Mouse (Mus musculus): Measurements from ENCODE around the gene Tmem184b. TPM values are rescaled to one million over a fixed set of nuclear protein-coding genes. Genes with fewer than 3 reads are reported as not detected.

Tmem184b gene
- polyA plus RNA-seq, 1 experiment = 269 TPM

GRCm38 (mm10) chr15:79430461-79431000, 27.2 kb upstream of the Tmem184b start:
- TF ChIP-seq POLR2A (IDR thresholded peaks at IDR 0.05; ENCODE audit: borderline replicate concordance, extremely low read depth, low read depth, low read length) = no peak
- TF ChIP-seq CTCF (IDR thresholded peaks at IDR 0.05; ENCODE audit: insufficient read depth, low read length) = no peak
- WGBS = 73% methylated on average over 10 of the region's 10 CpGs

GRCm38 (mm10) chr15:79429994-79430393, 26.6 kb upstream of the Tmem184b start:
- no peak for DNase-seq
- Histone ChIP-seq H3K4me1 (ENCODE audit: control insufficient read depth, insufficient read depth, low read length) (peaks cover 25% of the 10 kb centered on the region), H3K4me3 (replicated peaks; ENCODE audit: extremely low read depth, low read depth, low read length) (no peak overlapping the region)
- 71% methylated on average over 9 of the region's 9 CpGs for WGBS
- TF ChIP-seq CTCF (IDR thresholded peaks at IDR 0.05; ENCODE audit: insufficient read depth, low read length) (no peak), POLR2A (IDR thresholded peaks at IDR 0.05; ENCODE audit: borderline replicate concordance, extremely low read depth, low read depth, low read length) (no peak)

More at GRCm38 (mm10) chr15:79430461-79431000, 27.2 kb upstream of the Tmem184b start:
- Histone ChIP-seq H3K4me1 (ENCODE audit: control insufficient read depth, insufficient read depth, low read length) (peaks cover 30% of the 10 kb centered on the region), H3K4me3 (replicated peaks; ENCODE audit: extremely low read depth, low read depth, low read length) (no peak overlapping the region)
- DNase-seq = no peak

- DNase-seq = no peak
- TF ChIP-seq POLR2A (IDR thresholded peaks at IDR 0.05; ENCODE audit: borderline replicate concordance, extremely low read depth, low read depth, low read length) = no peak
- no peak for TF ChIP-seq CTCF (IDR thresholded peaks at IDR 0.05; ENCODE audit: insufficient read depth, low read length)
- peaks cover 21% of the 10 kb centered on the region for H3K4me1 ChIP-seq (ENCODE audit: control insufficient read depth, insufficient read depth, low read length)
- no peak overlapping the region for H3K4me3 ChIP-seq (replicated peaks; ENCODE audit: extremely low read depth, low read depth, low read length)
- 80% methylated on average over 12 of the region's 12 CpGs for WGBS
Measured at GRCm38 (mm10) chr15:79429527-79429926, 26.2 kb upstream of the Tmem184b start.

DNA sequence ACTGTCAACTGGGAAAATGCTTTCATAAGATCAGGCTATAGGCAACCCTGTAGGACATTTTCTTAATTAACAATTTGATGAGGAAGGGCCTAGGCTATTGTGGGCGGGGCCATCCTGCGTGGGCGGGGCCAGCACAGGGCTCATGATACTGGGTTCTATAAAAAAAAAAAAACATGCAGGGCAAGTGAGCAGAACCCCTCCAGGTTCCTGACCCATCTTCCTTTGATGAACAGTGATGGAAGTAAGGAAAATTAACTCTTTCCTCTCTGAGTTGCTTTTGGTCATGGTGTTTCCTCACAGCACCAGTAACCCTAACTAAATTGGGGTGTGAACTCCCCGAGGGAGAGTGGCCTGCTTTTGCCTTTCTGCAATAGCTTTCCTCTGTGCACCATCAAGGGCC, 25.2 kb upstream of the Tmem184b start:
- no peak for TF ChIP-seq CTCF (IDR thresholded peaks at IDR 0.05; ENCODE audit: insufficient read depth, low read length)
- TF ChIP-seq POLR2A (IDR thresholded peaks at IDR 0.05; ENCODE audit: borderline replicate concordance, extremely low read depth, low read depth, low read length) = no peak
- 77% methylated on average over 4 of the region's 4 CpGs for WGBS
- no peak overlapping the region for H3K4me3 ChIP-seq (replicated peaks; ENCODE audit: extremely low read depth, low read depth, low read length)
- DNase-seq = no peak
- H3K4me1 ChIP-seq (ENCODE audit: control insufficient read depth, insufficient read depth, low read length) = peaks cover 18% of the 10 kb centered on the region

GRCm38 (mm10) chr15:79427516-79427915, 24.1 kb upstream of the Tmem184b start:
- Histone ChIP-seq H3K4me3 (replicated peaks; ENCODE audit: extremely low read depth, low read depth, low read length) (no peak overlapping the region), H3K4me1 (ENCODE audit: control insufficient read depth, insufficient read depth, low read length) (peaks cover 12% of the 10 kb centered on the region)
- no peak for DNase-seq
- TF ChIP-seq POLR2A (IDR thresholded peaks at IDR 0.05; ENCODE audit: borderline replicate concordance, extremely low read depth, low read depth, low read length) (no peak), CTCF (IDR thresholded peaks at IDR 0.05; ENCODE audit: insufficient read depth, low read length) (no peak)
- WGBS = 57% methylated on average over 6 of the region's 6 CpGs

- DNase-seq = peak; percentile 69
- 61% methylated on average over 11 of the region's 11 CpGs for WGBS
- TF ChIP-seq POLR2A (IDR thresholded peaks at IDR 0.05; ENCODE audit: borderline replicate concordance, extremely low read depth, low read depth, low read length) = no peak
- TF ChIP-seq CTCF (IDR thresholded peaks at IDR 0.05; ENCODE audit: insufficient read depth, low read length) = no peak
- H3K4me3 ChIP-seq (replicated peaks; ENCODE audit: extremely low read depth, low read depth, low read length) = no peak overlapping the region
- H3K4me1 ChIP-seq (ENCODE audit: control insufficient read depth, insufficient read depth, low read length) = no peaks in the 10 kb centered on the region; the same call in 1 of the 2 replicates
Measured at GRCm38 (mm10) chr15:79425516-79425915, 22.1 kb upstream of the Tmem184b start.

GRCm38 (mm10) chr15:79424602-79425001, 21.2 kb upstream of the Tmem184b start:
- Histone ChIP-seq H3K4me3 (replicated peaks; ENCODE audit: extremely low read depth, low read depth, low read length) (no peak overlapping the region), H3K4me1 (ENCODE audit: control insufficient read depth, insufficient read depth, low read length) (no peaks in the 10 kb centered on the region; the same call in 1 of the 2 replicates)
- TF ChIP-seq CTCF (IDR thresholded peaks at IDR 0.05; ENCODE audit: insufficient read depth, low read length) (no peak), POLR2A (IDR thresholded peaks at IDR 0.05; ENCODE audit: borderline replicate concordance, extremely low read depth, low read depth, low read length) (no peak)
- WGBS = 86% methylated on average over 17 of the region's 17 CpGs
- no peak for DNase-seq

DNA sequence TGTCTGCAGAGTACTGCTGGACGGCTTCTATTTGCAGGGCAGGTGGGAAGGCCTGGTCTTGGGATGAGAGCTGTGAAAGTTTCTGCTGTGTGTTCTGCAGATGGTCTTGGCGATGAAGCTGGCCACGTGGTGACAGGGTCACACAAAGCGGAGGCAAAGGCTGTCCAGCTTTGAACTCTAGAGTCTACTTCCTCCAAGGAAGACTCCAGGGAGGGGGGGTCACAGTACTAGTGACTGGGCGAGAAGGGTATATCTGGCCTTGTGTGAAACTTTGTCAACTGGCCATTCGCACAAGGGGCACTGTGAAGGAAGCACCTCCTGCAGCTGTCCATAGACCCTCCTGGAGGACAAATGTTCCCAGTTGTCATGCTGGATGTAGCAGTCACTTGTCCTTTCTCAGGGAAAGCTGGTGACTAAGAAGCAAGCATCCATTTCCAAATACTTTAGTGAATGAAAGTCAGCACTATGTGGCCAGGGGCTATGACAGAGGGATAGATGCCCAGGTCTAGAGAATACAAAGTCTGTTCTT, 19.4 kb upstream of the Tmem184b start:
- WGBS = 60% methylated on average over 6 of the region's 6 CpGs

GRCm38 (mm10) chr15:79418677-79419076, 15.3 kb upstream of the Tmem184b start:
- TF ChIP-seq POLR2A (IDR thresholded peaks at IDR 0.05; ENCODE audit: borderline replicate concordance, extremely low read depth, low read depth, low read length) (no peak), CTCF (IDR thresholded peaks at IDR 0.05; ENCODE audit: insufficient read depth, low read length) (no peak)
- WGBS = 75% methylated on average over 11 of the region's 11 CpGs
- DNase-seq = no peak
- no peak overlapping the region for H3K4me3 ChIP-seq (replicated peaks; ENCODE audit: extremely low read depth, low read depth, low read length)
- H3K4me1 ChIP-seq (ENCODE audit: control insufficient read depth, insufficient read depth, low read length) = no peaks in the 10 kb centered on the region; the same call in 1 of the 2 replicates

More for the DNA sequence above, 19.4 kb upstream of the Tmem184b start:
- no peak overlapping the region for H3K4me3 ChIP-seq (replicated peaks; ENCODE audit: extremely low read depth, low read depth, low read length)
- no peak for TF ChIP-seq CTCF (IDR thresholded peaks at IDR 0.05; ENCODE audit: insufficient read depth, low read length)
- no peak for TF ChIP-seq POLR2A (IDR thresholded peaks at IDR 0.05; ENCODE audit: borderline replicate concordance, extremely low read depth, low read depth, low read length)
- no peaks in the 10 kb centered on the region; the same call in 1 of the 2 replicates for H3K4me1 ChIP-seq (ENCODE audit: control insufficient read depth, insufficient read depth, low read length)
- DNase-seq = no peak

GRCm38 (mm10) chr15:79418265-79418664, 14.9 kb upstream of the Tmem184b start:
- no peaks in the 10 kb centered on the region; the same call in 1 of the 2 replicates for H3K4me1 ChIP-seq (ENCODE audit: control insufficient read depth, insufficient read depth, low read length)
- 88% methylated on average over 3 of the region's 3 CpGs for WGBS
- DNase-seq = no peak
- no peak overlapping the region for H3K4me3 ChIP-seq (replicated peaks; ENCODE audit: extremely low read depth, low read depth, low read length)
- no peak for TF ChIP-seq CTCF (IDR thresholded peaks at IDR 0.05; ENCODE audit: insufficient read depth, low read length)
- TF ChIP-seq POLR2A (IDR thresholded peaks at IDR 0.05; ENCODE audit: borderline replicate concordance, extremely low read depth, low read depth, low read length) = no peak
